Mouse (Mus musculus) heart, adult 2 months (tissue): Measurements from ENCODE around the gene Fxn.

Experiments used
- CTCF ChIP-seq: fragments of 200-600 bp; IDR thresholded peaks from 2 replicates; pipeline ENCODE4 v1.8.1; 2022; ENCODE audit warnings: antibody characterized with exemption, mild to moderate bottlenecking, moderate library complexity
- EP300 ChIP-seq: fragments of 200-500 bp; IDR thresholded peaks from 2 replicates; pipeline ENCODE4 v1.6.1; 2011; ENCODE audit warnings: low read depth, low read length, control low read depth; ENCODE audit not compliant: insufficient read depth
- POLR2A ChIP-seq: fragments of 200-500 bp; IDR thresholded peaks from 2 replicates; pipeline ENCODE4 v1.6.1; 2011; ENCODE audit warnings: mild to moderate bottlenecking, low read depth, low read length, control low read depth; ENCODE audit not compliant: insufficient read depth

DNA sequence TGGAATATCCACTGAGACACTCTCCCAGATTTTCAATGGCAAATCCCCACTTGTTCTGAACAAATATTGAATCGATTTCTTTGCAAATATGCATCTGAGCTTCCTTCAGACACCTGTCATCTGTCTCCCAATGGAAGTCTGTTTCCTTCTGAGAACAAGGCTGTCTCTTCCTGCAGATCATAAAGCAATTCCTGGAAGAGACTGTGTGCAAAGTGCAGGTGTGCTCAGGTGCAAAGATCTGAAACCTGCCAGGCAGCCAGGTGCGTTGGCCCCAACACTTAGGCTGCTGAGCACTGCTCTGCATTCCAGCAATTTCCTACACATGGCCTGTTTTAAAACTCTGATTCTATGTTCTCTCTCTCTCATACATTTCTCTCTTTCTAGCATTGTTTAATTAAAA, 37.3 kb upstream of the Fxn start:
- TF ChIP-seq CTCF: no peak
- TF ChIP-seq POLR2A: no peak
- no peak for TF ChIP-seq EP300
